In genomic region chr10:68222012-68222411, GRCm38 (mm10) we compare ENCODE assay signal across 24 mouse cellular contexts. TPM values are rescaled to one million over a fixed set of nuclear protein-coding genes. Genes with fewer than 3 reads are reported as not detected.
DNase-seq lines count a peak whose midpoint lies in the region; ATAC-seq lines count a peak whose summit lies in the region.
"Had no signal": no experiment of that assay in that cellular context is flagged by ENCODE, and none has a peak within 500 bp of the region (broad histone marks: within the 10 kb centered on the region; RNA-seq: fewer than 3 reads in every experiment).

No protein-coding gene starts in this region.

- no peak for ATAC-seq in embryonic facial prominence, embryonic 13.5 days (ENCODE audit: insufficient number of reproducible peaks, insufficient read depth, low FRiP score, low TSS enrichment, low read depth)
- ATAC-seq in heart, embryonic 16.5 days (replicated peaks; ENCODE audit: extremely low read depth, insufficient read depth, low FRiP score) = no peak
- ATAC-seq in midbrain, embryonic 16.5 days = no peak
- ATAC-seq: forebrain, postnatal 0 days; liver, postnatal 0 days; lung, postnatal 0 days; Patski had no signal

- no peak for DNase-seq in embryonic facial prominence, embryonic 10.5 days (ENCODE audit: low spot score)
- DNase-seq in heart, adult 18-20 months = no peak
- DNase-seq in brain, adult 2 months (ENCODE audit: low read depth, low spot score) = peak; percentile 24
- no peak for DNase-seq in testis, postnatal 14 days (ENCODE audit: low spot score)
- DNase-seq: adrenal gland, adult 8-10 months; cerebellum, adult 2 months; forebrain, postnatal 0 days; gastrocnemius, postnatal 36 days; liver, postnatal 0 days; thymus, postnatal 14 days had no signal

- H3K4me1 ChIP-seq in embryonic facial prominence, embryonic 13.5 days = peaks cover 13% of the 10 kb centered on the region
- H3K4me1 ChIP-seq in embryonic facial prominence, embryonic 10.5 days = peaks cover 4% of the 10 kb centered on the region; the same call in 1 of the 2 replicates
- H3K4me1 ChIP-seq in heart, embryonic 16.5 days (ENCODE audit: control insufficient read depth, insufficient read depth, low read length) = peaks cover 15% of the 10 kb centered on the region; the same call in 1 of the 2 replicates
- H3K4me1 ChIP-seq in midbrain, embryonic 16.5 days (ENCODE audit: control insufficient read depth, insufficient read depth, low read length) = no peaks in the 10 kb centered on the region
- H3K4me1 ChIP-seq: hindbrain, embryonic 13.5 days; midbrain, embryonic 12.5 days had no signal

- H3K4me2 ChIP-seq in embryonic facial prominence, embryonic 13.5 days = no peak overlapping the region
- no peak overlapping the region for H3K4me2 ChIP-seq in heart, embryonic 16.5 days (ENCODE audit: low read depth, low read length)
- H3K4me2 ChIP-seq in midbrain, embryonic 16.5 days (ENCODE audit: low read length) = no peak overlapping the region
- H3K4me2 ChIP-seq: hindbrain, embryonic 13.5 days; limb, embryonic 12.5 days; liver, embryonic 11.5 days; midbrain, embryonic 12.5 days had no signal

- H3K9me3 ChIP-seq in embryonic facial prominence, embryonic 13.5 days = peaks cover 6% of the 10 kb centered on the region
- peaks cover 8% of the 10 kb centered on the region; the same call in 1 of the 2 replicates for H3K9me3 ChIP-seq in embryonic facial prominence, embryonic 10.5 days
- peaks cover 4% of the 10 kb centered on the region for H3K9me3 ChIP-seq in heart, embryonic 16.5 days (replicated peaks; ENCODE audit: control insufficient read depth, low read length)
- H3K9me3 ChIP-seq in midbrain, embryonic 16.5 days (replicated peaks; ENCODE audit: control insufficient read depth, low read length, poor library complexity, severe bottlenecking) = peaks cover 4% of the 10 kb centered on the region; the same call in 1 of the 2 replicates

- no peaks in the 10 kb centered on the region for H3K27me3 ChIP-seq in embryonic facial prominence, embryonic 13.5 days
- no peaks in the 10 kb centered on the region for H3K27me3 ChIP-seq in embryonic facial prominence, embryonic 10.5 days (replicated peaks; ENCODE audit: low read depth, poor library complexity, severe bottlenecking)
- no peaks in the 10 kb centered on the region for H3K27me3 ChIP-seq in heart, embryonic 16.5 days (ENCODE audit: control insufficient read depth, insufficient read depth, low read length)
- H3K27me3 ChIP-seq in midbrain, embryonic 16.5 days (ENCODE audit: control insufficient read depth, insufficient read depth, low read depth, low read length) = no peaks in the 10 kb centered on the region
- H3K27me3 ChIP-seq: CH12.LX; hindbrain, embryonic 13.5 days; limb, embryonic 12.5 days; midbrain, embryonic 12.5 days; Patski had no signal

- H3K4me3 ChIP-seq in embryonic facial prominence, embryonic 13.5 days = no peak overlapping the region
- H3K4me3 ChIP-seq in embryonic facial prominence, embryonic 10.5 days = no peak overlapping the region
- H3K4me3 ChIP-seq in heart, embryonic 16.5 days (ENCODE audit: low read length) = no peak overlapping the region
- no peak overlapping the region for H3K4me3 ChIP-seq in macrophage (ENCODE audit: inconsistent target)
- H3K4me3 ChIP-seq in midbrain, embryonic 16.5 days (ENCODE audit: low read depth, low read length) = no peak overlapping the region
- H3K4me3 ChIP-seq: hindbrain, embryonic 13.5 days; layer of hippocampus, adult 2 months; limb, embryonic 12.5 days; midbrain, embryonic 12.5 days had no signal

- H3K36me3 ChIP-seq in embryonic facial prominence, embryonic 13.5 days = peaks cover 56% of the 10 kb centered on the region
- H3K36me3 ChIP-seq in embryonic facial prominence, embryonic 10.5 days (replicated peaks) = peaks cover 62% of the 10 kb centered on the region
- peaks cover 14% of the 10 kb centered on the region for H3K36me3 ChIP-seq in heart, embryonic 16.5 days (ENCODE audit: control insufficient read depth, insufficient read depth)
- H3K36me3 ChIP-seq in macrophage (ENCODE audit: inconsistent target) = peaks cover 52% of the 10 kb centered on the region
- H3K36me3 ChIP-seq in midbrain, embryonic 16.5 days (ENCODE audit: control insufficient read depth, insufficient read depth, low read length) = peaks cover 5% of the 10 kb centered on the region
- H3K36me3 ChIP-seq: G1E had no signal

- H3K79me2 ChIP-seq in macrophage (ENCODE audit: inconsistent target) = peaks cover 15% of the 10 kb centered on the region; the same call in 1 of the 2 replicates

- 80% methylated on average over 3 of the region's 3 CpGs for WGBS in embryonic facial prominence, embryonic 13.5 days
- 91% methylated on average over 3 of the region's 3 CpGs for WGBS in embryonic facial prominence, embryonic 10.5 days
- WGBS in heart, embryonic 16.5 days = 84% methylated on average over 3 of the region's 3 CpGs
- WGBS in macrophage (ENCODE audit: missing documents) = 33% methylated on average over 3 of the region's 3 CpGs
- WGBS in midbrain, embryonic 16.5 days = 95% methylated on average over 3 of the region's 3 CpGs

- H3K27ac ChIP-seq in embryonic facial prominence, embryonic 13.5 days = 0 out of 2 replicates have a peak overlapping the region, but pooled peaks have one; percentile 3
- H3K27ac ChIP-seq in embryonic facial prominence, embryonic 10.5 days (replicated peaks) = no peak overlapping the region
- peak overlapping the region; percentile 59; the same call in 1 of the 2 replicates for H3K27ac ChIP-seq in heart, embryonic 16.5 days (ENCODE audit: low read length)
- H3K27ac ChIP-seq in macrophage = peak overlapping the region; percentile 46
- no peak overlapping the region for H3K27ac ChIP-seq in midbrain, embryonic 16.5 days (ENCODE audit: low read length)
- H3K27ac ChIP-seq: hindbrain, embryonic 13.5 days; layer of hippocampus, adult 2 months; limb, embryonic 12.5 days; midbrain, embryonic 12.5 days; stomach, postnatal 0 days had no signal

- no peak overlapping the region for H3K9ac ChIP-seq in embryonic facial prominence, embryonic 13.5 days
- no peak overlapping the region for H3K9ac ChIP-seq in heart, embryonic 16.5 days (ENCODE audit: low read length)
- H3K9ac ChIP-seq in midbrain, embryonic 16.5 days (ENCODE audit: low read depth, low read length) = no peak overlapping the region
- H3K9ac ChIP-seq: forebrain, postnatal 0 days; hindbrain, embryonic 13.5 days; limb, embryonic 12.5 days; liver, postnatal 0 days; midbrain, embryonic 12.5 days had no signal

RNA-seq across cellular contexts. Expression of gene Arid5b, which starts 56.5 kb away (rescaled TPM):
- polyA plus RNA-seq in embryonic facial prominence, embryonic 13.5 days (2015; fragmentation: Nextera tagmentation; extraction: Ambion mirVana) = 63.7 and 64.8 TPM in 2 replicates
- polyA plus RNA-seq in embryonic facial prominence, embryonic 10.5 days (2016; fragmentation: Nextera tagmentation; extraction: Ambion mirVana) = 13.9 and 19.7 TPM in 2 replicates
- polyA plus RNA-seq in heart, embryonic 16.5 days (2015; fragmentation: Nextera tagmentation; extraction: Ambion mirVana) = 19.5 and 19.6 TPM in 2 replicates
- 10 to 100 TPM; 19.1 to 22.8 TPM for total RNA-seq in heart, adult 18-20 months (2021)
- 100 to 1,000 TPM in 24 of 26 experiments, 10 to 100 TPM in 2; 96.4 to 294 (median 157) TPM for total RNA-seq in macrophage (2018; cell fraction: chromatin; rRNA removed)
- total RNA-seq in macrophage (2018; cell fraction: cytosol; rRNA removed) = 10 to 100 TPM; 28.3 to 41.0 (median 31.6) TPM
- 100 to 1,000 TPM in 24 of 26 experiments, 10 to 100 TPM in 2; 78.1 to 319 (median 144) TPM for total RNA-seq in macrophage (2018; cell fraction: nucleus; rRNA removed)
- polyA plus RNA-seq in macrophage (2018) = 7.3 to 20.3 TPM (median 17.2 TPM) in 3 replicates
- 17.6 and 19.1 TPM in 2 replicates for polyA plus RNA-seq in midbrain, embryonic 16.5 days (2015; fragmentation: Nextera tagmentation; extraction: Ambion mirVana)
- polyA plus RNA-seq: G1E had no signal

Comparison
In these comparisons a context has a peak if more than half of its experiments do, and no peak if none do; other contexts are left out.
1. H3K27ac ChIP-seq: peak in embryonic facial prominence, embryonic 13.5 days (single experiment), heart, embryonic 16.5 days (single experiment) and macrophage (single experiment); none in embryonic facial prominence, embryonic 10.5 days (single experiment) and midbrain, embryonic 16.5 days (single experiment).